Mouse (Mus musculus): Measurements from ENCODE around the gene Syt12.
A peak's percentile ranks its signal among the peaks of the same experiment; 100 is the strongest.
"Not testable (repeated sequence)": the region's sequence is repeated elsewhere in the genome, so short reads cannot be mapped to it uniquely, and the experiment has no call there.

Syt12 gene

GRCm38 (mm10) chr19:4491080-4491695 lies 13.9 kb upstream of the Syt12 start:
- no peak for DNase-seq (ENCODE audit: low read depth, low spot score)

DNA sequence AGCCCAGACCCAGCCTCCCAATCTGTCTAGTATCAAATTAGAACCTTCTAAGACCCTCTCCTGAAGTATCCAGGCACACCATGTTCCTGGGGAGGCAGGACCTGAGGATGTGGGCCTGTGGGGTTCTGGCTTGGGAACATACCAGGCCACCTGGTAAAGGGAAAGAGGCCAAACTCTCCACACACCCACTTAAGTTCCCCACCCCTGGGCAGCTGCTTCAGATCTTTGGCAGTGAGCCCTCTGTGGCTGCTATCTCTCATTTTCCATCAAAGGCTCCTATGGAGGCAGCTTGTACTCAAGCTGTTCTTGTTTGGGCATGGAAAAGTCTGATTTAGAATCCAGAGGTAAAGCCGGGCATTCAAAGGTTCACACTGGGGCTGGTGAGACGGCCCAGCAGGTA lies 10.6 kb upstream of the Syt12 start:
- DNase-seq (ENCODE audit: low read depth, low spot score) = no peak

GRCm38 (mm10) chr19:4485006-4485405 lies 7.8 kb upstream of the Syt12 start:
- DNase-seq (ENCODE audit: low read depth, low spot score) = no peak

DNA sequence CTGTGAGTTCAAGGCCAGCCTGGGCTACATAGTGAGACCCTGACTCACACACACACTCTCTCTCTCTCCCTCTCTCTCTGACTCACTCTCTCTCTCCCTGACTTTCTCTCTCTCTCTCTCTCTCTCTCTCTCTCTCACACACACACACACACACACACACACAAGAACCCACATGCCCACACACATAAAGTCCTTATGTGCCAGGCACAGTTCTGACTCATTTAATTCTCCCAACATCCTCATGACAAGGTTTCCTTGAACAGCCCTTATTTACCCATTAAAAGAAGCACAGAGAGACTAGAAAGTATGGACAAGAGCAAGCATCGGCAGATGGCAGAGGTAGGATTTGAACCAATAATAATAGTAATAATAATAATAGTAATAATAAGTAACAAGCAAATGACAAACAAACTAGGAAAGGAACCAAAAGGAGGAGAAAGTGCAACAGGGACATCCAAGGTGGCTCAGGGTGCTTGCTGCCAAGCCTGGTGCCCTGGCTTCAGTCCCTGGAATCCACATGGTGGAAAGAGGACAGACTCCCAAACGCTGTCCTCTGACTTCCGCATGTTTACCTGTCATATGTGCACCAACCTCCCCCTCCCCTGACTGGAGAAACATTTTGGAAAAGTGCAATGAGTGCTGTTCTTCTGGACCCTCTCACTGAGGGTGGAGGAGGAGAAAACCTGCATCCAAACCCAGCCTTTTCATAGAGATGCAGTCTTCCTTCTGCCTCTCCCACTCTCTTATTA lies 5.0 kb upstream of the Syt12 start:
- DNase-seq (ENCODE audit: low read depth, low spot score) = no peak

DNA sequence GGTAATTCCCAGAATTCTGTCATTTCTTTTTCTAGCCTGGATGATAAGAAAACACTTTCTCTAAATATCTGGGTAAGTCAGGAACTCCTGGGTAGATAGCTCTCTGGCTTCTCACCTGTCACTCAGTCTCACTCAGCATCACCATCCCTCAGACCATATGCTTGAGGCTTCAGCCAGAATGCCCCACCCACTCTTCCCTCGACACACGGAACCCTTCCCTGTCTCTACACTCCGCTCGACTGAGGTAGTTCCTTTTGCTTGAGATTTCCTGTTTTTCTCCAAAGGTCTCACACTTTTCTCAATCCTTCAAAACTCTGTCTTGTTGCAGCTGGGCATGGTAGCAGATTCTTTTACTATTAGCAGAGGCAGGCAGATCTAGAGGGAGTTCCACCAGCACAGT lies 4.1 kb upstream of the Syt12 start:
- DNase-seq (ENCODE audit: low read depth, low spot score) = no peak

DNA sequence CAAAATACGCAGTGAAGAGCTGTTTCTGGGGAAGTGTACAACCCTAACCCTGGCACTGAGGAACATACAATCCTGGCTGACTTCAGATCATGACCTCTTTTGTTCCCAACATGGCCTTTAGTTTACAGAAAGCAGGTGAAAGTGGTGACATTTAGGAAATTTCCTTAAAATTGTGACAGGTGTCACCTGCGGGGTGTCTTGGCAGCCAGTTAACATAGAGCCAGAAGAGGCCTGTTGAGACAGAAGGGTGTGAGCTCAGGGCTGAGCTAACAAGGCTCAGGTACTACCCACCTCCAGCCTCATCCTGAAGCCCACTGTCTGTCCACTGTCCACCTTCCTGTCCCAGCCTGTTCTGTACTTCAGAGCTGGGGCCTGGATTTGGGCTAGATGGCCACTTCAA lies 2.8 kb upstream of the Syt12 start:
- no peak for DNase-seq (ENCODE audit: low read depth, low spot score)

DNA sequence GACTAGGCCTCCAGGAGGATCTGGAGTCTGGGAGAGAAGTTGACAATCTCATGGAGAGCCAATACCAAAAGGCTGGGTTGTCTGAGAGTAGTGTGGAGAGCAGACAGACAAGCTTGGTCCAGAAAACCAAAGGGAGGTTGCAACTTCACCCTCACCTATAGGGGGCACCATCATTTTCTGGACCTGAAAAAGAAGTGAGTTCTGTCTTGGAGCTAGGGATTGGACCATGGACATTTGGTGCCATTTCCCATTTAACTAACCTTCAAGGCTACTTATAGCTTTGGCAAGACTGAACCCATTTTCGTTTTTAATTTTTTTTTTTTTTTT lies 906 bp upstream of the Syt12 start:
- DNase-seq (ENCODE audit: low read depth, low spot score) = no peak

DNA sequence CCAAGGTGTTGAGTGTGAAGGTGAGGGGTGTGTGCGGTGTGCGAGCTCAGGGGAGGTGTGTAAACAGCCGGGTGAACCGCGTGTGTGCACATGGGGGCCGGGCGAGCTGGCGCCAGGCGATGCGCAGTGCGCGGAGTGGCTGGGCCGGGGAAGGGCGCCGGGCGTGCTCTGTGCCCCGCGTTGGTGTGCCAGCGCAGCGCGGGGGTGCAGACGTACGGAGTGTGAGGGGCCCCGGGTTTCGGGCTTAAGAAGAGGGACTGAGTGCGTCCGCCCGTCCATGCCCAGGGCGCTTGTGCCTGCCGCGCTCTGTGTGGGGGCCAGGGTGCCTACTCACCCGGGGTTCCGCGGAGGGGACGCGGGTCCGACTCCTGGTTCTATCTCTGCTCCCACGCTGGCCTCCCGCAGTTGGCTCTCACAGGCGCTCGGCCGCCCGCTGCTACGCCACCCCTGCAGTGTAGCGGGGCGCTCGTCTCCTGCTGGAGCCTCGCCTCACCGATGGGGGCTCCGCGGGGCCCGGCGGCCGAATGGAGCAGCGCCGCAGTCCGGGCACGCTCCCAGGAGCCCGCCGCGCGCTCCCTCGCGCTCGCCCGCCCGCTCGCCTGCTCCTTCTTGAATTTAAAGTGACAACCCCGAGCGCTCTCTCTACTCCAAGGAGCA lies 518 bp downstream of the Syt12 start:
- no peak for DNase-seq (ENCODE audit: low read depth, low spot score)

DNA sequence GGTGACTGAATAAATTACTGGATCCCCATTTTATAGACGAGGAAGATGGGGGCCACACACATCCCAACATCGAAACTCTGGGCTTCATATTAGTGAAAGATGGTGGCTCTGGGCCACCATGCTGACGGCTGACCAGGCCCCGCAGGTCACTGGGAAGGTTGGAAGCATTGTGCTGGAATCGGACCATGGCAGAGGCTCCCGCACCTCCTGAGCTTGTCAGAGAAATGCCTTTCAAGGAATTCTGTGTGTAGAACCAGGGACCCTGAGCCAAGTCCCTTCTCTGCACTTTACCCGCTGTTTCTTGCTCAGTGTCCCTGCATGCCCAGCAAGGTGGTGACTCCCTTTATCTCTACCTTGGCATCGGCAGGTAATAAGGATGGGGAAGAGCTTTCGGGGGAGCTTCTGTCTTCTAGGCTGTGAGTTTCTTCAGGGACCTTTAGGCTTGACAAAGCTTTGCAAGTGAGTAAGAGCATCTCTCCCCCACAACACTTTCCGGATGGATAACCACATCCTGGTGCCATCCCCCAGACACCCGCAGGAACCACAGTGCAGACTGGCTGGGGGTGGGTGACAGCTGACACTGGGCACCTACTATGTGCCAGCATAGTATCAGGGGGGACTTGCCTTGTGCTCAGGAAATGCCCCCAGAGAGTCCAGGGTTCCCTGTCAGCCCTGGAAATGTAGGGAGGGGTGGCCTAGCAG lies 1.9 kb downstream of the Syt12 start:
- no peak for DNase-seq (ENCODE audit: low read depth, low spot score)

GRCm38 (mm10) chr19:4474739-4475138 lies 2.5 kb downstream of the Syt12 start:
- no peak for DNase-seq (ENCODE audit: low read depth, low spot score)

- no peak for DNase-seq (ENCODE audit: low read depth, low spot score)
Measured at GRCm38 (mm10) chr19:4473549-4473948, 3.7 kb downstream of the Syt12 start.

DNA sequence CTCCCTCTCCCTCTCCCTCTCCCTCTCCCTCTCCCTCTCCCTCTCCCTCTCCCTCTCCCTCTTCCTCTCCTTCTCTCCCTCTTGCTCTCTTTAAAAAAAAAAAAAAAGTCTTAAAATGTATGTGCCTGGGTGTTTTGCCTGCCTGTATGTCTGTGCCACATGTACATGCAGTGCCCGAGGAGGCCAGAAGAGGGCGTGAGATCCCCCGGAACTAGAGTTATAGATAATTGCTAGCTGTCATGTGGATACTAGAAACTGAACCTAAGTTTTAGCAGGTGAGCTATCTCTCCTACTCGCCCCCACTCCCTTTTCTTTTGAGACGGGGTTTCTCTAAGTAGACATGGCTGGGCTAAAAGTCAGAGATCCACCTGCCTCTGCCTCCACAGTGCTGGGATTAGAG lies 8.9 kb downstream of the Syt12 start:
- DNase-seq (ENCODE audit: low read depth, low spot score) = peak; percentile 19

DNA sequence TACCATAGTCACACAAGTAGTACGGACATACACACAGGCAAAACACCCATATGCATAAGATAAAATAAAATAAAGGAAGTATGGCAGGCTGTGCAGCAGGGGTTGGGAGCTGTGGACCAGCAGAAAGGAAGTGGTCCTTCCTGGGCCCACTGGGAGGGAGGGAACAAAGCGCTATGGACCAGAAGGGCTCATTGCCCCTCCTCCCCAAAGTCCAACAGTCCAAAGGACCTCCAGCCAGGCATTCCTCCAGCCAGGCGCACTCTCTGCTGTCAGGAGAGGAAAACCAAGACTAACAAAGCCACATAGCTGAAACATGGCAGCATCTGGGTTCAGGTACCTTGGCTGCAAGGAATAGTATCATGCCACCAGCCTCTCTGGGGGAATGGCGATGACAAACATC lies 12.6 kb downstream of the Syt12 start:
- no peak for DNase-seq (ENCODE audit: low read depth, low spot score)

GRCm38 (mm10) chr19:4461981-4462380 lies 15.3 kb downstream of the Syt12 start:
- no peak for DNase-seq (ENCODE audit: low read depth, low spot score)

GRCm38 (mm10) chr19:4456227-4456626 lies 21.0 kb downstream of the Syt12 start:
- peak; percentile 47 for DNase-seq (ENCODE audit: low read depth, low spot score)

GRCm38 (mm10) chr19:4455071-4455800 lies 22.0 kb downstream of the Syt12 start:
- DNase-seq (ENCODE audit: low read depth, low spot score) = no peak

DNA sequence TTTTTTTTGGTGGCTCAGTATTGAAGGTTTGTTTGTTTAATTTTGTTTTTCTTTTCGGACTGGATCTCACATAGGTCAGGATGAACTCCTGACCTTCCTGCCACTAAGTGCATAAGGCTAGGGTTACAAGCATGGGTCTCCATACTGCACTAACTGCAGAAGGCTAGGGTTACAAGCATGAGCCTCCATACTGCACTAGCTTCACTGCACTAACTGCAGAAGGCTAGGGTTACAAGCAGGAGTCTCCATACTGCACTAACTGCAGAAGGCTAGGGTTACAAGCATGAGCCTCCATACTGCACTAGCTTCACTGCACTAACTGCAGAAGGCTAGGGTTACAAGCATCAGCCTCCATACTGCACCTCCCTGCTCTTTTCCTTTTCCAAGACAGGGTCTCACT lies 23.2 kb downstream of the Syt12 start:
- DNase-seq (ENCODE audit: low read depth, low spot score) = not testable (repeated sequence)

DNA sequence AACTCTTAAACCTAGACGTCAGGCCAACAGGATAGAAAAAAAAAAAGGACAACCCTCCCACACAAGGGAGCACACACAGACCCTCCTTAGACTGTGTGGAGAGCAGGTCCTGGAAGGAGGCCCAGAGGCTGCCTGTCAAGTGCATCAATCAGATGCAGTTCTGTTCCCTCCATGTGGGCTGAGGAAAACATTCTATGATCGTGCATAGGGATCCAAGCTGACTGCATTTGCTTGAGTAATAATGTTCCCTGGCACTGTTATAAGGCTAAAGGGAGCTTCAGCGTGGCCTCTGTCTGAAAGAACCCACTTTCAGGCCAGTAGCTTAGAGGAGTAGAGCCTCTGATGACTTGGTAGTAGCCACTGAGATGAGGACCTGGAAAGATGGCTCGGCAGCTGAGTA lies 24.7 kb downstream of the Syt12 start:
- DNase-seq (ENCODE audit: low read depth, low spot score) = no peak

- no peak for DNase-seq (ENCODE audit: low read depth, low spot score)
Measured at GRCm38 (mm10) chr19:4451965-4452364, 25.3 kb downstream of the Syt12 start.

- DNase-seq (ENCODE audit: low read depth, low spot score) = no peak
Measured at GRCm38 (mm10) chr19:4451098-4451497, 26.1 kb downstream of the Syt12 start.

- no peak for DNase-seq (ENCODE audit: low read depth, low spot score)
Measured at GRCm38 (mm10) chr19:4450666-4451065, 26.6 kb downstream of the Syt12 start.

- DNase-seq (ENCODE audit: low read depth, low spot score) = no peak
Measured at GRCm38 (mm10) chr19:4449230-4449629, 28.0 kb downstream of the Syt12 start.
